Mouse (Mus musculus) MEL (cell line): ENCODE data around the gene Gm5485. TPM values are rescaled to one million over a fixed set of nuclear protein-coding genes. Genes with fewer than 3 reads are reported as not detected.

Source experiments
- DNase-seq: peaks from one replicate; pipeline ENCODE4 v3.0.0; 2011; ENCODE audit warnings: low read depth, low spot score
- H3K27ac ChIP-seq: 2 replicates; pipeline ENCODE4 v1.5.1; 2012; ENCODE audit warnings: low read depth, mild to moderate bottlenecking, control low read depth, low read length, moderate library complexity; ENCODE audit not compliant: control insufficient read depth
- H3K27me3 ChIP-seq, 2 experiments: fragments of 150-350 bp in 1 of 2; sonication (generic) in 1 of 2; 2 replicates each; pipeline ENCODE4 v1.6.1; 2012; ENCODE audit warnings: low read length in 2 of 2, mild to moderate bottlenecking in 2 of 2, improper control_type of control experiment in 1 of 2, moderate library complexity in 1 of 2; ENCODE audit not compliant: insufficient read depth in 2 of 2, control insufficient read depth in 1 of 2
- H3K36me3 ChIP-seq, 2 experiments: 2 replicates each; pipeline ENCODE4 v1.6.1; 2012 to 2014; ENCODE audit warnings: low read length in 2 of 2, improper control_type of control experiment in 1 of 2, inconsistent platforms in 1 of 2, mild to moderate bottlenecking in 1 of 2; ENCODE audit not compliant: insufficient read depth in 2 of 2, control insufficient read depth in 1 of 2
- H3K4me1 ChIP-seq, 2 experiments: fragments of 150-350 bp in 1 of 2; sonication (generic) in 1 of 2; 2 replicates each; pipeline ENCODE4 v1.6.1; 2012; ENCODE audit warnings: low read length in 2 of 2, improper control_type of control experiment in 1 of 2, mild to moderate bottlenecking in 1 of 2; ENCODE audit not compliant: insufficient read depth in 2 of 2, control insufficient read depth in 1 of 2
- H3K4me3 ChIP-seq, 2 experiments: fragments of 150-350 bp in 1 of 2; sonication (generic) in 1 of 2; 2 replicates each; pipeline ENCODE4 v1.5.1; 2012; ENCODE audit warnings: low read depth in 2 of 2, low read length in 2 of 2, mild to moderate bottlenecking in 2 of 2, moderate library complexity in 2 of 2, control low read depth in 1 of 2, improper control_type of control experiment in 1 of 2; ENCODE audit not compliant: control insufficient read depth in 1 of 2, insufficient read depth in 1 of 2
- H3K79me2 ChIP-seq: 2 replicates; pipeline ENCODE4 v1.6.1; 2012; ENCODE audit warnings: mild to moderate bottlenecking, low read length, moderate library complexity; ENCODE audit not compliant: control insufficient read depth, poor library complexity, insufficient read depth
- H3K9ac ChIP-seq: 2 replicates; pipeline ENCODE4 v1.6.1; 2012; ENCODE audit warnings: low read depth, mild to moderate bottlenecking, control low read depth, low read length, moderate library complexity; ENCODE audit not compliant: control insufficient read depth, poor library complexity, severe bottlenecking
- H3K9me3 ChIP-seq: fragments of 150-350 bp; sonication (generic); replicated peaks from 2 replicates; pipeline ENCODE4 v1.6.1; 2012; ENCODE audit warnings: mild to moderate bottlenecking, low read length, improper control_type of control experiment, moderate library complexity; ENCODE audit not compliant: insufficient read depth
- CHD1 ChIP-seq: IDR thresholded peaks from 2 replicates; pipeline ENCODE4 v1.6.1; 2012; ENCODE audit warnings: low read depth, mild to moderate bottlenecking, inconsistent platforms, low read length, improper control_type of control experiment
- E2F4 ChIP-seq: IDR thresholded peaks from 2 replicates; pipeline ENCODE4 v1.6.1; 2011; ENCODE audit warnings: low read depth, low read length, improper control_type of control experiment, borderline replicate concordance
- ETS1 ChIP-seq: IDR thresholded peaks from 2 replicates; pipeline ENCODE4 v1.6.1; 2012; ENCODE audit warnings: low read depth, mild to moderate bottlenecking, inconsistent platforms, low read length, improper control_type of control experiment, moderate library complexity
- GATA1 ChIP-seq: IDR thresholded peaks from 2 replicates; pipeline ENCODE4 v1.6.1; 2011; ENCODE audit warnings: low read depth, low read length, improper control_type of control experiment
- HCFC1 ChIP-seq: IDR thresholded peaks from 2 replicates; pipeline ENCODE4 v1.6.1; 2012; ENCODE audit warnings: low read depth, mild to moderate bottlenecking, inconsistent platforms, low read length, improper control_type of control experiment, moderate library complexity
- KAT2A ChIP-seq: conservative IDR thresholded peaks from 2 replicates; pipeline ENCODE4 v1.6.1; 2012; ENCODE audit warnings: low read depth, low read length, improper control_type of control experiment, inconsistent platforms
- MXI1 ChIP-seq: IDR thresholded peaks from 2 replicates; pipeline ENCODE4 v1.6.1; 2011; ENCODE audit warnings: mild to moderate bottlenecking, low read depth, low read length, improper control_type of control experiment
- MYB ChIP-seq: IDR thresholded peaks from 2 replicates; pipeline ENCODE4 v1.6.1; 2011; ENCODE audit warnings: mild to moderate bottlenecking, low read depth, low read length, improper control_type of control experiment
- POLR2A ChIP-seq, 2 experiments: IDR thresholded peaks; 2 replicates each; pipeline ENCODE4 v1.6.1; 2011 to 2012; ENCODE audit warnings: low read length in 2 of 2, mild to moderate bottlenecking in 2 of 2, control low read depth in 1 of 2, improper control_type of control experiment in 1 of 2, low read depth in 1 of 2, moderate library complexity in 1 of 2; ENCODE audit not compliant: control insufficient read depth in 1 of 2, insufficient read depth in 1 of 2, poor library complexity in 1 of 2
- RCOR1 ChIP-seq: IDR thresholded peaks from 2 replicates; pipeline ENCODE4 v1.6.1; 2012; ENCODE audit warnings: low read depth, mild to moderate bottlenecking, inconsistent platforms, low read length, improper control_type of control experiment
- SMC3 ChIP-seq: IDR thresholded peaks from 2 replicates; pipeline ENCODE4 v1.6.1; 2011; ENCODE audit warnings: low read depth, low read length, improper control_type of control experiment
- TAL1 ChIP-seq: IDR thresholded peaks from 2 replicates; pipeline ENCODE4 v1.6.1; 2012; ENCODE audit warnings: mild to moderate bottlenecking, inconsistent platforms, low read length, moderate library complexity, mixed read lengths
- TBP ChIP-seq: IDR thresholded peaks from 2 replicates; pipeline ENCODE4 v1.8.0; 2011; ENCODE audit warnings: low read depth, low read length, improper control_type of control experiment
- TCF12 ChIP-seq: IDR thresholded peaks from 2 replicates; pipeline ENCODE4 v1.6.1; 2014; ENCODE audit warnings: low read depth, mild to moderate bottlenecking, inconsistent platforms, low read length, improper control_type of control experiment, moderate library complexity
- USF2 ChIP-seq, 2 experiments: IDR thresholded peaks; 2 replicates each; pipeline ENCODE4 v1.6.1; 2011 to 2012; ENCODE audit warnings: improper control_type of control experiment in 2 of 2, low read length in 2 of 2, borderline replicate concordance in 1 of 2, inconsistent platforms in 1 of 2, low read depth in 1 of 2, mild to moderate bottlenecking in 1 of 2; ENCODE audit not compliant: insufficient read depth in 1 of 2
- polyA plus RNA-seq, 2 experiments: library from polyadenylated mRNA; stranded (reverse) in 1 of 2; unstranded in 1 of 2; fragments of >175 nt in 1 of 2; fragments of >200 nt in 1 of 2; gene quantifications; 2 replicates each; pipeline versions ENCODE4 v1.2.1 to v1.2.4; 2012; ENCODE audit warnings: low replicate concordance in 2 of 2, low read depth in 1 of 2; ENCODE audit not compliant: insufficient read length in 2 of 2, insufficient read depth in 1 of 2, missing spikeins in 1 of 2
- total RNA-seq: library from RNA; depleted of rRNA; stranded (reverse); fragments of 300-350 nt; gene quantifications from 2 replicates; pipeline ENCODE4 v1.2.3, GENCODE M21; 2012; rRNA removed

Gene Gm5485
- total and polyA plus RNA-seq, 3 experiments, result not detected

GRCm38 (mm10) chr16:48360887-48361286 is 51.3 kb downstream of the Gm5485 start:
- no peaks in the 10 kb centered on the region for H3K27me3 ChIP-seq
- H3K9ac ChIP-seq, result no peak overlapping the region
- DNase-seq, result no peak
- no peaks in the 10 kb centered on the region for H3K79me2 ChIP-seq
- no peak overlapping the region for H3K27ac ChIP-seq
- no peak for TF ChIP-seq MXI1
- no peak for TF ChIP-seq TBP
- TF ChIP-seq POLR2A (IDR thresholded peaks at IDR 0.05; ENCODE audit: control insufficient read depth in 1 of 2, insufficient read depth in 1 of 2, low read depth in 1 of 2, low read length in 2 of 2, poor library complexity in 1 of 2), result no peak
- no peak for TF ChIP-seq ETS1
- TF ChIP-seq GATA1, result no peak
- no peak for TF ChIP-seq E2F4
- TF ChIP-seq CHD1, result no peak
- no peak for TF ChIP-seq SMC3
- TF ChIP-seq HCFC1, result no peak
- no peaks in the 10 kb centered on the region for H3K4me1 ChIP-seq
- H3K9me3 ChIP-seq, result no peaks in the 10 kb centered on the region
- H3K36me3 ChIP-seq, result no peaks in the 10 kb centered on the region
- H3K4me3 ChIP-seq, result no peak overlapping the region

- Histone ChIP-seq H3K4me3 (no peak overlapping the region), H3K79me2 (no peaks in the 10 kb centered on the region), H3K27ac (no peak overlapping the region)
- DNase-seq, result no peak
- TF ChIP-seq USF2 (IDR thresholded peaks at IDR 0.05; ENCODE audit: borderline replicate concordance in 1 of 2, insufficient read depth in 1 of 2, low read depth in 1 of 2, low read length in 2 of 2), result no peak
- TF ChIP-seq TCF12, result no peak
- no peak for TF ChIP-seq TAL1
- TF ChIP-seq E2F4, result no peak
- TF ChIP-seq RCOR1, result no peak
- TF ChIP-seq, all 39 proteins: peak for 0
- H3K27me3 ChIP-seq, result no peaks in the 10 kb centered on the region
- H3K4me1 ChIP-seq, result no peaks in the 10 kb centered on the region
- H3K9ac ChIP-seq, result no peak overlapping the region
- H3K36me3 ChIP-seq, result no peaks in the 10 kb centered on the region
- H3K9me3 ChIP-seq, result no peaks in the 10 kb centered on the region
Measured at GRCm38 (mm10) chr16:48356417-48356816, 55.8 kb downstream of the Gm5485 start.

- Histone ChIP-seq H3K27ac (no peak overlapping the region), H3K9me3 (no peaks in the 10 kb centered on the region), H3K9ac (no peak overlapping the region), H3K4me1 (no peaks in the 10 kb centered on the region), H3K36me3 (no peaks in the 10 kb centered on the region), H3K4me3 (no peak overlapping the region), H3K27me3 (no peaks in the 10 kb centered on the region)
- no peak for DNase-seq
- TF ChIP-seq MYB, result no peak
- no peak for TF ChIP-seq KAT2A
- no peak for TF ChIP-seq ETS1
- TF ChIP-seq, all 39 proteins: peak for 0
- no peaks in the 10 kb centered on the region for H3K79me2 ChIP-seq
Measured at GRCm38 (mm10) chr16:48355716-48356115, 56.5 kb downstream of the Gm5485 start.

Other genes with a start within 250 kb of the Gm5485 start
- gene Dppa4, start 128.7 kb downstream of the Gm5485 start, total RNA-seq, result not detected in 2 replicates
- gene Dppa4, start 128.7 kb downstream of the Gm5485 start, polyA plus RNA-seq, result not detected
- not detected in 2 replicates for gene Dppa2, start 108.5 kb downstream of the Gm5485 start, total RNA-seq
- under 1 TPM in 1 of 2 experiments, not detected in 1; 0.18 TPM for gene Dppa2, start 108.5 kb downstream of the Gm5485 start, polyA plus RNA-seq
- gene Morc1, start 18.8 kb upstream of the Gm5485 start, total RNA-seq, result not detected in 2 replicates
- gene Morc1, start 18.8 kb upstream of the Gm5485 start, polyA plus RNA-seq, result not detected